ENCODE assay signal across 8 mouse cellular contexts in genomic region chr2:103138529-103139265, GRCm38 (mm10).
A peak's percentile ranks its signal among the peaks of the same experiment; 100 is the strongest.
DNase-seq lines count a peak whose midpoint lies in the region; ATAC-seq lines count a peak whose summit lies in the region.

No protein-coding gene starts in this region.

- H3K4me1 ChIP-seq in heart, embryonic 10.5 days, result peaks cover 11% of the 10 kb centered on the region
- H3K4me1 ChIP-seq in kidney, embryonic 16.5 days (ENCODE audit: insufficient read depth, low read length), result peaks cover 9% of the 10 kb centered on the region; the same call in 1 of the 2 replicates

- H3K4me2 ChIP-seq in kidney, embryonic 16.5 days (replicated peaks; ENCODE audit: low read depth, low read length), result no peak overlapping the region

- no peaks in the 10 kb centered on the region for H3K27me3 ChIP-seq in heart, embryonic 10.5 days (ENCODE audit: insufficient read depth, poor library complexity, severe bottlenecking)
- no peaks in the 10 kb centered on the region for H3K27me3 ChIP-seq in kidney, embryonic 16.5 days (ENCODE audit: insufficient read depth, low read length)

- peak; percentile 81 for DNase-seq in heart, embryonic 10.5 days (ENCODE audit: low spot score)
- no peak for DNase-seq in heart, adult 11 months
- DNase-seq in brain, adult 2 months (ENCODE audit: low read depth, low spot score), result peak; percentile 51
- peak; percentile 40 for DNase-seq in lung, postnatal 14 days
- no peak for DNase-seq in spleen, postnatal 4 days (ENCODE audit: low spot score in 2 of 2)
- DNase-seq in thymus, postnatal 25 days, result no peak
- DNase-seq in cerebellum, adult 9-10 months, result no peak

- no peaks in the 10 kb centered on the region for H3K9me3 ChIP-seq in heart, embryonic 10.5 days
- H3K9me3 ChIP-seq in kidney, embryonic 16.5 days (ENCODE audit: low read length), result no peaks in the 10 kb centered on the region

- no peaks in the 10 kb centered on the region for H3K36me3 ChIP-seq in heart, embryonic 10.5 days
- H3K36me3 ChIP-seq in kidney, embryonic 16.5 days (ENCODE audit: insufficient read depth, low read length), result no peaks in the 10 kb centered on the region

- H3K9ac ChIP-seq in kidney, embryonic 16.5 days (replicated peaks; ENCODE audit: low read length), result no peak overlapping the region

- H3K4me3 ChIP-seq in heart, embryonic 10.5 days, result peak overlapping the region; percentile 12; the same call in 1 of the 2 replicates
- no peak overlapping the region for H3K4me3 ChIP-seq in kidney, embryonic 16.5 days (ENCODE audit: low read length)

- no peak overlapping the region for H3K27ac ChIP-seq in heart, embryonic 10.5 days
- no peak overlapping the region; the same call in 1 of the 2 replicates for H3K27ac ChIP-seq in kidney, embryonic 16.5 days (ENCODE audit: low read length)

- peak; percentile 60 for ATAC-seq in kidney, embryonic 16.5 days (ENCODE audit: low FRiP score, low TSS enrichment)

- 31% methylated on average over 8 of the region's 8 CpGs for whole genome bisulfite sequencing in heart, embryonic 10.5 days
- WGBS in kidney, embryonic 16.5 days, result 42% methylated on average over 8 of the region's 8 CpGs

Comparison
In these comparisons a context has a peak if more than half of its experiments do, and no peak if none do; other contexts are left out.
1. DNase-seq: peak in heart, embryonic 10.5 days (single experiment), brain, adult 2 months (single experiment) and lung, postnatal 14 days (single experiment); none in heart, adult 11 months (single experiment), spleen, postnatal 4 days (0 of 2), thymus, postnatal 25 days (single experiment) and cerebellum, adult 9-10 months (single experiment).